Mouse (Mus musculus) left cerebral cortex, postnatal 4 days (tissue): ENCODE results near the gene Cdk5rap3. TPM values are rescaled to one million over a fixed set of nuclear protein-coding genes. Genes with fewer than 3 reads are reported as not detected.

Source experiments
- DNase-seq: peaks from one replicate; pipeline ENCODE4 v3.0.0-alpha.2; 2022
- intact Hi-C: fragments of 180-260 bp; cut with DNase I; formaldehyde crosslinking; loops from one replicate; pipeline ENCODE4 v1.15.1; 2025
- total RNA-seq, 2 experiments: library from RNA; stranded (reverse); gene quantifications; 2 replicates each; pipeline ENCODE4 v1.2.3; 2021

Gene Cdk5rap3
- total RNA-seq, 2 experiments from 2014 or later: 63.3 to 65.4 TPM

- intact Hi-C loops: loop anchor here (5.0 kb wide), 1 partner anchor 75 kb away; the partner anchor contains the start of gene Cbx1
- no peak for DNase-seq
These were observed 53.8 kb downstream of the Cdk5rap3 start for GRCm38 (mm10) chr11:96862534-96862933.

- peak; percentile 97 for DNase-seq
- intact Hi-C loops: loop anchor here (2.0 to 5.0 kb wide), 2 partner anchors 75 to 583 kb away; partner anchors contain the start of gene Cbx1
These were observed 54.4 kb downstream of the Cdk5rap3 start for GRCm38 (mm10) chr11:96861878-96862289.

GRCm38 (mm10) chr11:96861446-96861845 lies 54.9 kb downstream of the Cdk5rap3 start:
- DNase-seq: peak; percentile 36
- intact Hi-C loops: loop anchor here (2.0 to 5.0 kb wide), 2 partner anchors 74 to 583 kb away; partner anchors contain the start of gene Cbx1

- intact Hi-C loops: loop anchor here (2.0 to 5.0 kb wide), 2 partner anchors 73 to 582 kb away; partner anchors contain the start of gene Cbx1
- peak; percentile 97 for DNase-seq
These were observed 55.7 kb downstream of the Cdk5rap3 start for GRCm38 (mm10) chr11:96860564-96860963.

- intact Hi-C loops: loop anchor here (2.0 to 5.0 kb wide), 2 partner anchors 72 to 581 kb away; partner anchors contain the start of gene Cbx1
- DNase-seq: no peak
These were observed 56.7 kb downstream of the Cdk5rap3 start for GRCm38 (mm10) chr11:96859635-96860034.

- intact Hi-C loops: no loop called here
- no peak for DNase-seq
These were observed 58.9 kb downstream of the Cdk5rap3 start for GRCm38 (mm10) chr11:96857446-96857845.

Other genes with a start within 250 kb of the Cdk5rap3 start
- 10 to 100 TPM; 46.3 to 50.4 TPM for gene Snx11, start 138.9 kb downstream of the Cdk5rap3 start, total RNA-seq
- gene Cbx1, start 127.4 kb downstream of the Cdk5rap3 start, total RNA-seq: 10 to 100 TPM; 79.3 to 79.5 TPM
- gene Nfe2l1, start 86.5 kb downstream of the Cdk5rap3 start, total RNA-seq: 100 to 1,000 TPM; 108 to 115 TPM
- gene Copz2, start 66.6 kb downstream of the Cdk5rap3 start, total RNA-seq: 1 to 10 TPM; 4.1 to 5.9 TPM
- not detected for gene Prr15l, start 11.6 kb upstream of the Cdk5rap3 start, total RNA-seq
- 10 to 100 TPM; 11.7 to 15.1 TPM for gene Pnpo, start 27.5 kb upstream of the Cdk5rap3 start, total RNA-seq
- gene Sp2, start 66.5 kb upstream of the Cdk5rap3 start, total RNA-seq: 10 to 100 TPM in 1 of 2 experiments, 1 to 10 TPM in 1; 9.5 to 11.5 TPM
- gene Sp6, start 96.9 kb upstream of the Cdk5rap3 start, total RNA-seq: 1 to 10 TPM in 1 of 2 experiments, under 1 TPM in 1; 0.92 to 1.1 TPM
- gene Scrn2, start 113.4 kb upstream of the Cdk5rap3 start, total RNA-seq: 1 to 10 TPM; 5.5 to 7.3 TPM
- 1 to 10 TPM; 1.0 to 1.5 TPM for gene Lrrc46, start 124.9 kb upstream of the Cdk5rap3 start, total RNA-seq
- gene Mrpl10, start 125.1 kb upstream of the Cdk5rap3 start, total RNA-seq: 10 to 100 TPM; 45.1 to 49.7 TPM
- gene Osbpl7, start 134.1 kb upstream of the Cdk5rap3 start, total RNA-seq: 10 to 100 TPM; 15.3 to 18.4 TPM
- gene Tbx21, start 198.8 kb upstream of the Cdk5rap3 start, total RNA-seq: under 1 TPM; 0.20 to 0.32 TPM
- gene Tbkbp1, start 235.0 kb upstream of the Cdk5rap3 start, total RNA-seq: 10 to 100 TPM; 52.4 to 55.8 TPM